Mouse (Mus musculus): ENCODE measurements around the gene Gcnt4. TPM values are rescaled to one million over a fixed set of nuclear protein-coding genes. Genes with fewer than 3 reads are reported as not detected.
"Not testable (repeated sequence)": the region's sequence is repeated elsewhere in the genome, so short reads cannot be mapped to it uniquely, and the experiment has no call there.

The Gcnt4 gene
- polyA plus RNA-seq, 1 experiment from 2014 or later: 0.54 TPM

DNA sequence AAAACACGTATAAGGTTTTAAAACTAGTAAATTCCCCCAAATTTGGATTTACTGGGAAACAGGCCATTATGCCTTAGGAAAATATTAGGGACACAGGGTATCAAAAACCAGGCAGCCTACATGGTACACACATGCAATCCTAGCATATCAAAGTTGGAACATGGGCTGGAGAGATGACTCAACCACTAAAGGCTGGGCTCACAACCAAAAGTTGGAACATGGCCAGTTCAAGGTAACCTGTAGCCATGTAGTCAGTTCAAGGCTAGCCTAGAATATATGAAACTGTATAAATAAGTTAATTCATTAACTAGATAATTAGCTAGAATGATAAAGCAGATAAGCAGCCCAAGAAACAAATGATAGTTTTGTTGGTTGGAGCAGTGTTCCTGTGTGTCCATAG lies 3.3 kb downstream of the Gcnt4 start:
- H3K4me2 ChIP-seq: no peak overlapping the region

DNA sequence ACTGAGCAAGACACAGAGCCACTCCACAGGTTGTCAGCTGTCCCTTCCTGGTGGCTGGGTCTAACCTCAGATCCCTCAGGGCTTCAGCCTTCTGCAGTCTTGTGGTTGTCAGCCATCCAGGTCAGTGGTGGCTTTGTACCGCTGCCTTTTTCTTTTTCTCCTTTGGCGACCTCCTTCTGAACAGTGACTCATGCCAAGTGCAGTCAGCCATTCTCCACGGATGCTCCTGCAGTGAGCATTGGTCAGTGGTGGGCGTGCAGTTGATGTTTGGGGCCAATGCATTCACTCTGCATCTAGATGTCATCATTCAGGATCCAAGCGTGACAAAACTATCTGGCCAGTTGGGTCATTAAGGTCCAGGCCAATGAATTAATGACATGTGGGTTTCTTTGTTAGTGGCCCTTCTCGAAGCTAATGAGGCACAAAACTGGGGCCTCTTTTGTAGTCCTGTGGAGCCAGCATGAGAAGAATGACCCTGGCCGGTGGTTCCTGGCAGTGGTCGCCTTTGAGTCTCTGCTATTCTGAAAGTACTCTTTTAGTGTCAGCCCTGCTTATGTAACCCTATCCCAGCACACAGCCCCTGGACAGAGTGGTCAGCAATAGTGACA lies 4.0 kb downstream of the Gcnt4 start:
- DNase-seq: no peak
- ATAC-seq (ENCODE audit: low read depth): no peak
- no peak overlapping the region for H3K9ac ChIP-seq
- H3K4me3 ChIP-seq (replicated peaks): no peak overlapping the region
- H3K36me3 ChIP-seq: no peaks in the 10 kb centered on the region
- no peak overlapping the region for H3K27ac ChIP-seq
- WGBS (ENCODE audit: insufficient replicate concordance): 55% methylated on average over 8 of the region's 8 CpGs
- H3K4me1 ChIP-seq (replicated peaks): peaks cover 16% of the 10 kb centered on the region
- peaks cover 49% of the 10 kb centered on the region for H3K27me3 ChIP-seq
- H3K4me2 ChIP-seq: no peak overlapping the region
- H3K9me3 ChIP-seq (replicated peaks): no peaks in the 10 kb centered on the region

More for the DNA sequence above, 3.3 kb downstream of the Gcnt4 start:
- no peak overlapping the region for H3K9ac ChIP-seq
- H3K36me3 ChIP-seq: no peaks in the 10 kb centered on the region
- peaks cover 49% of the 10 kb centered on the region for H3K27me3 ChIP-seq
- peaks cover 16% of the 10 kb centered on the region for H3K4me1 ChIP-seq (replicated peaks)
- H3K9me3 ChIP-seq (replicated peaks): no peaks in the 10 kb centered on the region
- DNase-seq (no peak), ATAC-seq (ENCODE audit: low read depth) (no peak)
- no peak overlapping the region for H3K27ac ChIP-seq
- no peak overlapping the region for H3K4me3 ChIP-seq (replicated peaks)
- 59% methylated on average over 1 of the region's 1 CpGs for WGBS (ENCODE audit: insufficient replicate concordance)

DNA sequence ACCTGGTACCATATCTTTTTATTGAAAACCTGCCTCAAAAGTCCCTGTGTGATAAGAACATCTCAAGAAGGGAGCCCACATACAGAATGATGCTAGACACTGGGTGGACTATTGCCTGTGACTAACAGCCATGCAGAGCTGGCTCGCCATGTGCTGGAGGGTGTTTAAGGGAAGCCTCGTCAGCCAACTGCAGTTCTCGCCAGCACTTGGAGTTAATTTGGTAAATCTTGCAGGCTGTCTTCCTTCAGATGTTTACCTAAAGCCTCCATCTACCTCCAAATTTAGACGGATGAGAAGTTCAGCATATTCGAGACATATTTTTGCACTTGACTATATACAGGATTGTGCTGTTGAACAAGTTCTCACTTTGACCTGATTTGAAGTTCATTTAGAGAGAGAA lies 8.3 kb downstream of the Gcnt4 start:
- no peaks in the 10 kb centered on the region for H3K4me1 ChIP-seq (replicated peaks)
- H3K4me3 ChIP-seq (replicated peaks): no peak overlapping the region
- H3K9me3 ChIP-seq (replicated peaks): no peaks in the 10 kb centered on the region
- H3K9ac ChIP-seq: no peak overlapping the region
- ATAC-seq (ENCODE audit: low read depth) (no peak), DNase-seq (no peak)
- H3K4me2 ChIP-seq: no peak overlapping the region
- 65% methylated on average over 5 of the region's 5 CpGs for WGBS (ENCODE audit: insufficient replicate concordance)
- H3K27ac ChIP-seq: no peak overlapping the region
- peaks cover 7% of the 10 kb centered on the region for H3K27me3 ChIP-seq
- H3K36me3 ChIP-seq: no peaks in the 10 kb centered on the region

DNA sequence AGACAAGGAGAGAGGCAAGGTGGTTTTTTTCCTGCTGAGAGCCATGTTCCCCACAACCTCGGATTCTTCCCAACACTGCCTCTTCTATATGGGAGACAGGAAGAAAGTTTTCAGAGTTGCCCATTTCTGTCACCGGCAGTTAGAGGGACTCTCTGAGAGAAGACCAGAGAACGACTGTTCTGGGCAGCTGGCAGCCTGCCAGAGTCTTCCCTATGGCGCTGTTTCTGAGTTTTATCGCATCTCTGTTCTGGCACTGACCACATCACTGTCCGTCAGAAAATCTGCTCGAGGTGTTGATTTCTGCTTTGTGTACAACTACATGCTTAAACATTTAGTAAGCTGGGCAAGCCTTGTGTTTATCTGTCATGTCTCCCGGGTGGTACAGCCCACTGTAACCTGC lies 8.9 kb downstream of the Gcnt4 start:
- H3K4me3 ChIP-seq (replicated peaks): no peak overlapping the region
- WGBS (ENCODE audit: insufficient replicate concordance): 58% methylated on average over 8 of the region's 8 CpGs
- no peak for ATAC-seq (ENCODE audit: low read depth)
- no peaks in the 10 kb centered on the region for H3K36me3 ChIP-seq
- no peaks in the 10 kb centered on the region for H3K9me3 ChIP-seq (replicated peaks)
- no peak overlapping the region for H3K27ac ChIP-seq
- no peak overlapping the region for H3K4me2 ChIP-seq
- H3K4me1 ChIP-seq (replicated peaks): no peaks in the 10 kb centered on the region
- no peak for DNase-seq
- no peak overlapping the region for H3K9ac ChIP-seq
- peaks cover 2% of the 10 kb centered on the region for H3K27me3 ChIP-seq

DNA sequence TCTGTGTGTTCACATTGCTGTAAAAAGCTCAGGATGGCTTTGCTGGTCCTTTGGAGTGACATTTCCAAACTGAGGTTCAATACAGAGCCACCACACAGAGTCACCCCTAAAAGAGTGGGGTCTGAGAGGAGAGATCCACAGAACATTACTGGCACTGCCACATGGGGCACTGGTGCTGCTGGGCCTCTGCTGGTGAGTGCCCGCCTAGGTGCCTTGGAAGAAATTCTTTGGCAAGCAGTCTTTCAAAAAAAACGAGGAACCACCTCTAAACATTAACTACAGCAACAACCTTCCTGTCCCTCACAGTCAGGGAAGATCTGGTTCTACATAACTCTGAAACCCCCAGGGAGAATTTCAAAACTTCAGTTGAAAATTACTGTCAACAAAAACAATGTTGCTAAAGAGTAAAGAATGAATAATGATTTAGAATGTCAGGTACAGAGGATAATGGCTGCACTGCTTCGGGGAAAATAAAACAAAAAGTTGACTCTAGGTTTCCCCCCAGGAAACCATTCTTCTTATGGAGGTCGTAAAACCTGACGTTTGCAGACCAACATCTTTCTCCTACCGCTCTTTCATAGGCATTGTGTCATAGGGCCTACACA lies 11.8 kb downstream of the Gcnt4 start:
- H3K9ac ChIP-seq: no peak overlapping the region
- no peak overlapping the region for H3K4me3 ChIP-seq (replicated peaks)
- no peaks in the 10 kb centered on the region for H3K27me3 ChIP-seq
- WGBS (ENCODE audit: insufficient replicate concordance): 51% methylated on average over 6 of the region's 6 CpGs
- no peaks in the 10 kb centered on the region for H3K9me3 ChIP-seq (replicated peaks)
- H3K4me2 ChIP-seq: no peak overlapping the region
- no peaks in the 10 kb centered on the region for H3K36me3 ChIP-seq
- ATAC-seq (ENCODE audit: low read depth): no peak
- no peak for DNase-seq
- H3K4me1 ChIP-seq (replicated peaks): no peaks in the 10 kb centered on the region
- no peak overlapping the region for H3K27ac ChIP-seq

DNA sequence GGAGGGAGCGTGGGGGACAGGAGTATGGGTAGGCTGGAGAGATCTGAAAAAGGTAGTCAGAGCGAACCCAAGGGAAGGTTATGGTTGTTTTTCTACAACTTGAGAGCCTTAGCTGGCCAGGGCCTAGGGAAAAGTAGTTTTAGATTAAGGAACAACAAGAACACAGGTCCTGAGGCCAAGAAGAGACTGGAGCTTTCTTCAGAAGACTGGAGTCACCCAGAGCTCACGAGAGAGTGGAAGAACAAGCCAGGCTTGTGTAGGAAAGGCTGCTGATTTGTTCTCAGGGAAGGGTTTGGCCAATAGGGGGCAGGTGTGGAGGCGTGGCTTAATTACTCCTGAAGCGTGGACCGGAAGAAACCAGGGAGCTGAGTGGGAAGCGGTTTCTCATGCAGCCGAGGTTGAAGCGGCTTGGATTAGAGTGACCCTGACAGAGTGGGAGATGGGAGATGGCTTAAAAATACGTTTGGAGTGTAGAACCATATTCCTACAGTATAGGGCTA lies 12.6 kb downstream of the Gcnt4 start:
- Histone ChIP-seq H3K4me3 (replicated peaks) (no peak overlapping the region), H3K9ac (no peak overlapping the region), H3K27ac (no peak overlapping the region), H3K4me2 (no peak overlapping the region), H3K9me3 (replicated peaks) (no peaks in the 10 kb centered on the region), H3K27me3 (no peaks in the 10 kb centered on the region), H3K4me1 (replicated peaks) (no peaks in the 10 kb centered on the region), H3K36me3 (no peaks in the 10 kb centered on the region)
- ATAC-seq (ENCODE audit: low read depth) (no peak), DNase-seq (no peak)
- 60% methylated on average over 10 of the region's 10 CpGs for WGBS (ENCODE audit: insufficient replicate concordance)

DNA sequence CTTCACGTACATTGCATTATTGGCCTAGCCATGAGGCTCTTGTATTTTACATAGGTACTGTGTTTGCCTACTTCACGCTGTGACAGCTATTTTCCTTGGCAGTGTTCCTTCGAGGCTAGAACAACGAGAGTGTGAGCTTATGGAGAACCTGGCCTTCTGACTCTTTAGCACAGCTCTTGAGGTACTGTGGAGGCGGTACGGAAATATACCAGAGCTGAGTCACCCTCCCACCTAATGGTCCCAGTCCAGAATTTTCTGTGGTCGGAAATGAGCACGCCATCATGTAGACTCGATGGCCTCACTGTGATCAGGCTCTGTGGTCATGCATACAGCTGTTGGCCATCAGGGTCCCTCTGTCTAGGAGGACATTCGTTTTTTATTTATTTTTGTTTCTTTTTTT lies 15.2 kb downstream of the Gcnt4 start:
- no peak overlapping the region for H3K9ac ChIP-seq
- H3K9me3 ChIP-seq (replicated peaks): no peaks in the 10 kb centered on the region
- DNase-seq (no peak), ATAC-seq (ENCODE audit: low read depth) (no peak)
- no peak overlapping the region for H3K27ac ChIP-seq
- H3K27me3 ChIP-seq: no peaks in the 10 kb centered on the region
- H3K36me3 ChIP-seq: no peaks in the 10 kb centered on the region
- no peak overlapping the region for H3K4me3 ChIP-seq (replicated peaks)
- H3K4me1 ChIP-seq (replicated peaks): no peaks in the 10 kb centered on the region
- no peak overlapping the region for H3K4me2 ChIP-seq
- 69% methylated on average over 10 of the region's 10 CpGs for WGBS (ENCODE audit: insufficient replicate concordance)

DNA sequence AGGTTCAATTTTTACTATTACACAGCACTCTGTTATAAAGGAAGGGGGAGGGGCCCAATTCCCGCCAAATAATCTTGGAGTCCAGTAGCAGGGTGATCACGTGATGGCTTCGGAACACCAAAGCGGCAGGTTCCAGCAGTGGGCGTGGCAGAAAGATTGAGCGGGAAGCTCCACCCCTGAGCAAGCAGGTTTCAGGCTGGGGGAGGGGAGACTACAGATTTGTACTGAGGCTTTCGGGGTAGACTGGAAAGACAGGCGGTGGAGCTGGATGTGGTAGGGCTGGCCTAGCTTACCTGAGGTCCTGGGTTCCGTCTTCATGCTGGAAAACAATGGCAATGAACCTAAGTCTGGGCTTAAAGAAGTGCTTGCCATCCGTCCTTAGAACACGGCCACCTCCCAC lies 17.0 kb downstream of the Gcnt4 start:
- H3K9me3 ChIP-seq (replicated peaks); H3K27me3 ChIP-seq; H3K4me3 ChIP-seq (replicated peaks); H3K4me2 ChIP-seq; ATAC-seq (ENCODE audit: low read depth); H3K4me1 ChIP-seq (replicated peaks); DNase-seq; H3K36me3 ChIP-seq; H3K27ac ChIP-seq; H3K9ac ChIP-seq: not testable (repeated sequence)
- WGBS (ENCODE audit: insufficient replicate concordance): 66% methylated on average over 11 of the region's 11 CpGs

DNA sequence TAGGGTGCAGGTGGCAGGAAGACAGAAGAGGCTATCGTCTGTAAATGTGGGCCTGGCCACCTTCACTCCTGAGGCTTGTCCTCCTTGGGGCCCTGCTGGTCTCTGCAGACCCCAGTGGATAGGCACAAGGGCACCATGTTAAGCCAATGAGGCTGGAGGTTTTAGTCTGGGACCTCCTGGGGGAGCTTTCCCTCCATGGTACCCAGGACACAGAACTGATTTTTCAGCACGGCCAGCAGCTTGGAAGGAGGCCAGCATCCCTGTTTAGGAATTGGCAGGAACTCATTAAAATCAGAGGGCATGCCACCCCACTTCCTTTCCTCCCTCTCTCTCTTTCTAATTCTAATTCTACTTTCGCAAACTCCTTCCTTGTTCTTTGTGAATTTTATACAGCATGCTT lies 19.1 kb downstream of the Gcnt4 start:
- Histone ChIP-seq H3K4me2 (no peak overlapping the region), H3K27me3 (no peaks in the 10 kb centered on the region; the same call in 1 of the 2 replicates), H3K27ac (no peak overlapping the region), H3K36me3 (no peaks in the 10 kb centered on the region), H3K9me3 (replicated peaks) (no peaks in the 10 kb centered on the region), H3K4me1 (replicated peaks) (no peaks in the 10 kb centered on the region), H3K4me3 (replicated peaks) (no peak overlapping the region), H3K9ac (no peak overlapping the region)
- ATAC-seq (ENCODE audit: low read depth) (no peak), DNase-seq (no peak)
- WGBS (ENCODE audit: insufficient replicate concordance): 58% methylated on average over 3 of the region's 3 CpGs

DNA sequence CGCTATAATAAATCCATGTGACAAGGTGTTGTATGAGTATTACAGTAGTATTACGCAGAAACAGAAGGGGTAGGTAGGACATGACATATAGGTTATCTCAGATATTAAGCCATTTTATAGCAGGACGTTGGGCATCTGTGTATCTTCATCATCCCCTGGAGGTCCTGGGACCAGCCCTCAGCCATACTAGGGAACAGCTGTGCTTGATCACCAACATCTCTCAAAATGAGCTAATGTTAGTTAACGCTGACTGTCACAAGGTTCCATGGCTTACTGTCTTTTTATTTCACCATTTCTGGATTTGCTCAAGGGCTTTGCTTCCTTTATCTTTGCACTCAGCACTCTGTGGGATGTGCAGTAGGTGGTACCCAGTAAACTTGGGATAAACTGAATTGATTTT lies 21.3 kb downstream of the Gcnt4 start:
- no peaks in the 10 kb centered on the region; the same call in 1 of the 2 replicates for H3K27me3 ChIP-seq
- H3K9ac ChIP-seq: no peak overlapping the region
- no peaks in the 10 kb centered on the region for H3K4me1 ChIP-seq (replicated peaks)
- DNase-seq (no peak), ATAC-seq (ENCODE audit: low read depth) (no peak)
- no peak overlapping the region for H3K4me3 ChIP-seq (replicated peaks)
- no peak overlapping the region for H3K4me2 ChIP-seq
- no peaks in the 10 kb centered on the region for H3K36me3 ChIP-seq
- H3K9me3 ChIP-seq (replicated peaks): no peaks in the 10 kb centered on the region
- WGBS (ENCODE audit: insufficient replicate concordance): 69% methylated on average over 4 of the region's 4 CpGs
- H3K27ac ChIP-seq: no peak overlapping the region

DNA sequence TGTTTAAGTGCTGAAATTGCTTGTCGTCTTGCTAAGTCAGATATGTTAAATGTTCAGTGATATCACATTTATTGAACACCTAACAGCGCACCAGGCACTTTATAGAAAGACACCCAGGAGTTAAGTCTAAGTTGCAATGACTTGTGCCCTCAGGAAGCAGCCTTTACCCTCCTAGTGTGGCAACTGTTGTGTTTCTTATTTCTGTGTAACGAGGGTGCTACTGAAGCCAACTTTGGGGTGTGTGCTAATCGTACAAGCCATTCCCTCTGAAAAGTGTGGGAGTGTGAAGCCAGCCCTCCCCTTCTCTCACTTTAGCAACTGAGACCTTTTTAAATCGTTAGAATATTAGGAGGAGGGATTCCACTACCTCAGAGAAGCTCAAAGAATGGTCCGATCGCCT lies 23.2 kb downstream of the Gcnt4 start:
- Histone ChIP-seq H3K4me2 (no peak overlapping the region), H3K9ac (no peak overlapping the region), H3K4me1 (replicated peaks) (no peaks in the 10 kb centered on the region), H3K4me3 (replicated peaks) (no peak overlapping the region), H3K27me3 (no peaks in the 10 kb centered on the region; the same call in 1 of the 2 replicates), H3K27ac (no peak overlapping the region), H3K9me3 (replicated peaks) (no peaks in the 10 kb centered on the region), H3K36me3 (no peaks in the 10 kb centered on the region)
- ATAC-seq (ENCODE audit: low read depth) (no peak), DNase-seq (no peak)
- 72% methylated on average over 7 of the region's 7 CpGs for WGBS (ENCODE audit: insufficient replicate concordance)

DNA sequence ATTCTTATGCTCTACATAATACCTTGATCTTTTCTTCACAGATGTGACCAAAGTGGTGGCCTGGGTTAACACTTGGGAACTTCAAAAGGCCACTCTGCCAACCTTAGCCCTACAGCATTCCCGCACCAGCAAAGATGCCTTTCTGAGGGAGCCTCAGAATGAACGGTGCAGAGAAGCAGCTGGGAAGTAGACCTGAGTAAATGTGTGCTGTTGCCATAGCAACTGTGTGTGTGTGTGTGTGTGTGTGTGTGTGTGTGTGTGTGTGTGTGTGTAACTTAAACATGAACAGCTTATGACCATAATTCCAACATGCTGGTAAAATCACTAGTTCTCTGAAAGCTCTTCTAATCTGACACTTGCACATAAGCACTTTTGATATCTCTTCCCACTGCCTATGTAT lies 27.4 kb downstream of the Gcnt4 start:
- 47% methylated on average over 2 of the region's 2 CpGs for WGBS (ENCODE audit: insufficient replicate concordance)
- H3K36me3 ChIP-seq: no peaks in the 10 kb centered on the region
- H3K9ac ChIP-seq: no peak overlapping the region
- H3K9me3 ChIP-seq (replicated peaks): no peaks in the 10 kb centered on the region
- no peaks in the 10 kb centered on the region for H3K27me3 ChIP-seq
- H3K4me3 ChIP-seq (replicated peaks): no peak overlapping the region
- no peak overlapping the region for H3K4me2 ChIP-seq
- no peak overlapping the region for H3K27ac ChIP-seq
- DNase-seq (no peak), ATAC-seq (ENCODE audit: low read depth) (no peak)
- H3K4me1 ChIP-seq (replicated peaks): no peaks in the 10 kb centered on the region
